Mouse (Mus musculus): ENCODE results near the gene Sept10. TPM values are rescaled to one million over a fixed set of nuclear protein-coding genes. Genes with fewer than 3 reads are reported as not detected.
A peak's percentile ranks its signal among the peaks of the same experiment; 100 is the strongest.

Sept10 gene
- total and polyA plus RNA-seq, 2 experiments from 2014 or later: 13.6 to 18.3 TPM

GRCm38 (mm10) chr10:59179620-59180019 is 42.0 kb downstream of the Sept10 start:
- Histone ChIP-seq H3K4me1 (ENCODE audit: insufficient read depth, low read length) (no peaks in the 10 kb centered on the region), H3K36me3 (ENCODE audit: insufficient read depth, low read length) (no peaks in the 10 kb centered on the region), H3K4me2 (ENCODE audit: low read depth, low read length) (no peak overlapping the region), H3K27ac (no peak overlapping the region), H3K4me3 (ENCODE audit: low read length) (no peak overlapping the region), H3K9ac (replicated peaks; ENCODE audit: low read length) (no peak overlapping the region), H3K9me3 (ENCODE audit: low read length) (no peaks in the 10 kb centered on the region), H3K27me3 (ENCODE audit: insufficient read depth, low read length) (no peaks in the 10 kb centered on the region)
- ATAC-seq (no peak), DNase-seq (ENCODE audit: low spot score) (no peak)
- no peak for TF ChIP-seq CTCF (IDR thresholded peaks at IDR 0.05; ENCODE audit: low read depth)
- 74% methylated on average over 3 of the region's 3 CpGs for WGBS

DNA sequence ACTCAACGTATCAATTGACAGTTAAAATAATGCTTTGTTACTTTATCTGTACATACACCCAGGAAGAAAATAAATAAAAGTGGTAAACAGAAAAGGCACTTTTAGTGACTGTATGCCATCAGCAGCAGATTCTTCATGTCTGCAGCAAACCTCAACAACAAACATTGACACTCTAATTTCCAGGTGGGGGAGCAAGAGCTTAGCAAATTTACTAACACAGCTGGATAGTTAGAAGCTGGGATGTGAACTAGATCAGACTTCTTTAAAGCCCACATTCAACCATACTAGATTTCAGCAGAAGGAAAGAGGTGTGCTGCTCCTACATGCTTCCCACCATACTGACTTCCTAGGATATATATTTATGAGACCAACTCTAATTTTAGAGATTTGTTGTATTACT is 49.1 kb downstream of the Sept10 start:
- Histone ChIP-seq H3K36me3 (ENCODE audit: insufficient read depth, low read length) (no peaks in the 10 kb centered on the region), H3K4me3 (ENCODE audit: low read length) (no peak overlapping the region), H3K4me1 (ENCODE audit: insufficient read depth, low read length) (no peaks in the 10 kb centered on the region), H3K27me3 (ENCODE audit: insufficient read depth, low read length) (no peaks in the 10 kb centered on the region), H3K27ac (no peak overlapping the region), H3K9ac (replicated peaks; ENCODE audit: low read length) (no peak overlapping the region), H3K4me2 (ENCODE audit: low read depth, low read length) (no peak overlapping the region), H3K9me3 (ENCODE audit: low read length) (no peaks in the 10 kb centered on the region)
- TF ChIP-seq CTCF (IDR thresholded peaks at IDR 0.05; ENCODE audit: low read depth): no peak
- 96% methylated on average over 1 of the region's 1 CpGs for WGBS
- DNase-seq (ENCODE audit: low spot score) (no peak), ATAC-seq (no peak)

- Histone ChIP-seq H3K36me3 (ENCODE audit: insufficient read depth, low read length) (no peaks in the 10 kb centered on the region), H3K27ac (no peak overlapping the region), H3K4me3 (ENCODE audit: low read length) (no peak overlapping the region), H3K4me1 (ENCODE audit: insufficient read depth, low read length) (no peaks in the 10 kb centered on the region), H3K27me3 (ENCODE audit: insufficient read depth, low read length) (no peaks in the 10 kb centered on the region), H3K9me3 (ENCODE audit: low read length) (no peaks in the 10 kb centered on the region), H3K9ac (replicated peaks; ENCODE audit: low read length) (no peak overlapping the region), H3K4me2 (ENCODE audit: low read depth, low read length) (no peak overlapping the region)
- no peak for TF ChIP-seq CTCF (IDR thresholded peaks at IDR 0.05; ENCODE audit: low read depth)
- WGBS: 54% methylated on average over 3 of the region's 3 CpGs
- ATAC-seq (no peak), DNase-seq (ENCODE audit: low spot score) (peak; percentile 9)
Observed at GRCm38 (mm10) chr10:59171042-59171441, 50.6 kb downstream of the Sept10 start.

GRCm38 (mm10) chr10:59166104-59166944 is 55.3 kb downstream of the Sept10 start:
- H3K4me3 ChIP-seq (ENCODE audit: low read length): no peak overlapping the region
- no peaks in the 10 kb centered on the region for H3K4me1 ChIP-seq (ENCODE audit: insufficient read depth, low read length)
- DNase-seq (ENCODE audit: low spot score) (peak; percentile 78), ATAC-seq (peak; percentile 62; the same call in 1 of the 2 replicates)
- no peaks in the 10 kb centered on the region for H3K9me3 ChIP-seq (ENCODE audit: low read length)
- H3K9ac ChIP-seq (replicated peaks; ENCODE audit: low read length): no peak overlapping the region
- WGBS: 76% methylated on average over 14 of the region's 14 CpGs
- no peak overlapping the region for H3K27ac ChIP-seq
- no peaks in the 10 kb centered on the region for H3K36me3 ChIP-seq (ENCODE audit: insufficient read depth, low read length)
- H3K27me3 ChIP-seq (ENCODE audit: insufficient read depth, low read length): no peaks in the 10 kb centered on the region
- TF ChIP-seq CTCF (IDR thresholded peaks at IDR 0.05; ENCODE audit: low read depth): peak; percentile 85
- H3K4me2 ChIP-seq (ENCODE audit: low read depth, low read length): no peak overlapping the region

DNA sequence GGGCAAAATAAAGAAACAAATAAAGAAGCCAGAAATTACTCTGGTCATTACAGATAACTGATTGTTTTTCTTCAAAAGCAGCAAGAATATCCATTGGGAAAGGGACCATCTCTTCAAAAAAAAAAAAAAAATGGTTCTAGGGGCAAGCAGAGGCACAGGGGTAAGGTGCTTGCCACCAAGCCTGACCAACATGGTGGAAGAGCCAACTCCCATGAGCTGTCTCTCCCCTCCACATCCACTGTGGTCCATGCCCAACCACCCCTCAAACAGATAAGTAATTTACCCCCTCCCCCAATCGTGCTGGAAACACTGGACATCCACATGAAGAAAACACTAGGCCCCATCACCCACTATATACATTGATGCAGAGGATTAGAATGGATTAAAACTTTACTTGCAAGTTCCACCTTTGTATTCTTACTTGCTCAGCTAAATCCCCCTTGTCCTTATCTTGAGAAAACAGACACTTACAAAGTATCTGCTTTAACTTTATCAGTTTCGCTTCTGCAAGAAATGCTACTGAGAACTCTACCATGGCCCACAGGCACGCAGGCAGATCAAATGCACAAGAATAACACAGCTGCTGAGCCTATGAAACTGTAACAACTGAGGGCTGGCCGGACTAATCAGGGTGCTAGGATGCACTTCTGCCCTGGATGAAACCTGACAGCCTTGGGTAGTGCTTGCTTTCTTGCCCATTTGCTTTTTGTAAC is 59.3 kb downstream of the Sept10 start:
- Histone ChIP-seq H3K9ac (replicated peaks; ENCODE audit: low read length) (no peak overlapping the region), H3K4me2 (ENCODE audit: low read depth, low read length) (no peak overlapping the region), H3K36me3 (ENCODE audit: insufficient read depth, low read length) (no peaks in the 10 kb centered on the region), H3K9me3 (ENCODE audit: low read length) (no peaks in the 10 kb centered on the region), H3K27me3 (ENCODE audit: insufficient read depth, low read length) (no peaks in the 10 kb centered on the region), H3K4me1 (ENCODE audit: insufficient read depth, low read length) (no peaks in the 10 kb centered on the region), H3K4me3 (ENCODE audit: low read length) (no peak overlapping the region), H3K27ac (no peak overlapping the region)
- whole genome bisulfite sequencing: 76% methylated on average over 4 of the region's 4 CpGs
- ATAC-seq (no peak), DNase-seq (ENCODE audit: low spot score) (no peak)
- TF ChIP-seq CTCF (IDR thresholded peaks at IDR 0.05; ENCODE audit: low read depth): no peak

DNA sequence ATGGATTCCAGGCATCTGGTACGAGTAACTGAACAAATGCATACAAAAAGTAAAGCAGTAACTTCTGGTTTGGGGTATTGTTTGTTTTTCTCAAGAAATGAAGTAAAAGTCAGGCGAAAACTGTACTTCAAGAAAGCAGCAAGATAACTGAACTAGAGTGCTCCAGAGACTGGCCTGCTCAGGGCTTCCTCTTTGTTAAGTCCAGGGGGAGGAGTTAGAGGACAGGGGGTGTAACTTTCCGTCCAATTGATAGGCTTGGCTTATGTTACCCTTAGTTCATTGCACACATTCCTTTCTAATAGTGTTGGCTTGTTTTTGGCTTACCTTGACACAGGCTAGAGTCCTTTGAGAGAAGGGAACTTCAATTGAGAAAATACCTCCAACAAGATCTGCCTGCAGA is 63.0 kb downstream of the Sept10 start:
- Histone ChIP-seq H3K4me3 (ENCODE audit: low read length) (no peak overlapping the region), H3K27ac (no peak overlapping the region), H3K4me2 (ENCODE audit: low read depth, low read length) (no peak overlapping the region), H3K4me1 (ENCODE audit: insufficient read depth, low read length) (no peaks in the 10 kb centered on the region), H3K27me3 (ENCODE audit: insufficient read depth, low read length) (no peaks in the 10 kb centered on the region), H3K9me3 (ENCODE audit: low read length) (no peaks in the 10 kb centered on the region), H3K9ac (replicated peaks; ENCODE audit: low read length) (no peak overlapping the region), H3K36me3 (ENCODE audit: insufficient read depth, low read length) (no peaks in the 10 kb centered on the region)
- ATAC-seq (no peak), DNase-seq (ENCODE audit: low spot score) (no peak)
- TF ChIP-seq CTCF (IDR thresholded peaks at IDR 0.05; ENCODE audit: low read depth): no peak
- 80% methylated on average over 3 of the region's 3 CpGs for WGBS

All from hindbrain, postnatal 0 days (tissue).